Mouse (Mus musculus): ENCODE results near the gene Thnsl1.
"Not testable (repeated sequence)": the region's sequence is repeated elsewhere in the genome, so short reads cannot be mapped to it uniquely, and the experiment has no call there.

Thnsl1 gene

GRCm38 (mm10) chr2:21244104-21244503 lies 38.6 kb downstream of the Thnsl1 start:
- DNase-seq: not testable (repeated sequence)

- DNase-seq: no peak
These were observed 39.5 kb downstream of the Thnsl1 start for GRCm38 (mm10) chr2:21244986-21245385.

DNA sequence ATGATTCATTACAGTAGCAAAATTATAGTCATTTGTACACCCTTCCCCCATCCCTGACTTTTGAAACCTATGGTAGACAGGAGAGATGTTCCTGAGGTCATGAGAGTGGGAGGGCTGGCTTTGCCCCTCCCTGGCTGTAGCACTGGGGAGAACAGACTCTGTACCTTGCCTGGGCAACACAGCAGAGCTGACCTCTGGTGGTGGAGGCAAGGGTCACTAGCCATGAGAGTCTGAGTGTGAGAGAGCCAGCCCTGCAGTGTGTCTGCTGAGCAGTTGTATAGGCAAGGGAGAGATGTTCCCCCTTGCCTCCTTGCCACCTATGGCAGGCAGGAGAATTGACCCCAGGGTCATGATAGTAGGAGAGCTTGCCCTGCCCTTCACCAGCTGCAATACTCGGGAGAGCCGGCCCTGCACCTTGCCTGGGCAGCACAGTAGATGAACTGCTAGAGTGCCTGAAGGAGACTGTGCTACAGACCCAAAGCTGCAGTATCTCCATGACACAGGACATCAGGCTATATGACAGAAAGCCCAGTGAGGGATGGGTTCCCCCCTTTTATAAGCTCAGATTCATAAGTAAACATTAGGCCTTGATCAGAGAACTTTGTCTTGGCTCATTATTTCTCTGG lies 40.1 kb downstream of the Thnsl1 start:
- peak in 1 of 2 experiments; percentile 21 for DNase-seq

GRCm38 (mm10) chr2:21253644-21254043 lies 48.1 kb downstream of the Thnsl1 start:
- DNase-seq: no peak

DNA sequence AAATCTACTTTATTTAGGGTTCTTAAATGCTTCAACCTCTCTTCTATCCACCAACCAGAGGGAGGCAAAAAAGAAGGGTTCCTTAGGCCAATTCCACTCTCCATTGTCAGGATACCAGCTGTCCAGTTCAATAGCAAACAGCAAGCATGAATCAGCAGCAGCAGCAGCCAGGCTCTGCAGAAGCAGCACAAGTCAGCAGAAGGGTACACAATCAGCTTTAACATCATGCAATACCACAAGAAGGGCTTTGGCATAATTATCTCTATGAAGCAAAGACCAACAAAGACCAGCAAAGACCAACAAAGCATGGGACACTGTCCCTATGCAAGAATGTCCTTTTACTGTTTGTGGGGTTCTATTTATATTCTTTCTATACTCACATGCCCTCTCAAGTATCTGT lies 48.8 kb downstream of the Thnsl1 start:
- DNase-seq: no peak

DNA sequence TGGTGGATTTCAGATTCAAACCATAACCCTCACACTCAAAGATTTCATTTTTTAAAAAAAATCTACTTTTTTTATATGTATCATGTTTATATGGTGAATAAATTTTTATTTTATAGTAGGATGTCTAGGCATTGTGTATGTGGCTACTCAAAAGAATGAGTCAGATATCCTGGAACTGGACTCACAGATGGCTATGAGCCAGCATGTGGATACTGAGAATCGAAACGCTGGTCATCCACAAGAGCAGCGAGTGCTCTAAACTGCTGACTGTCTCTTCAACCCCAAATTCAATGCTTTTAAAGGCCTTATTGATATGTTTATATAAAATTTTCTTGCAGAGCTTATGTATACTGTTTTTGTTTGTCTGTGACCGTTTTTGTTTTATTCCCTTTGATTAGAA lies 52.8 kb downstream of the Thnsl1 start:
- no peak for DNase-seq

- peak in 1 of 2 experiments; percentile 8 for DNase-seq
These were observed 53.6 kb downstream of the Thnsl1 start for GRCm38 (mm10) chr2:21259081-21259480.

DNA sequence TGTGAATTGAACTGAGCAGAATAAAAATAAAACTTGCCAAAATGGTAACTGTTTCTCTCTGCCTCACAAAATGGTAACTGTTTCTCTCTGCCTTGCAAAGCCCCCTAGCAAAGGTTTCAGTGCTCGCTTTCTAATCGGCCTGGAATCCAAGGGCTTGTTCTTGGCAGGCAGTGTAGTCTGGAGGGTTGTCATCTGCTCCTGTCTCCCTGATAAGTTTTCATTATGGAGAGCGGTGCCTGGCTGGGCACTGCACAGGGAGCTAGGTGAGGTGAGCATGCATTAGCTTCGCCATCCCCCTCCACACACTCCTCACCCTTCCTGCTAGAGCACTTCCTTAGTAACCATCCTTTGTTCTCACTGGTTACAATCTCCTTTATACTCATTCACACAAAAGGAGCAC lies 54.5 kb downstream of the Thnsl1 start:
- no peak for DNase-seq

DNA sequence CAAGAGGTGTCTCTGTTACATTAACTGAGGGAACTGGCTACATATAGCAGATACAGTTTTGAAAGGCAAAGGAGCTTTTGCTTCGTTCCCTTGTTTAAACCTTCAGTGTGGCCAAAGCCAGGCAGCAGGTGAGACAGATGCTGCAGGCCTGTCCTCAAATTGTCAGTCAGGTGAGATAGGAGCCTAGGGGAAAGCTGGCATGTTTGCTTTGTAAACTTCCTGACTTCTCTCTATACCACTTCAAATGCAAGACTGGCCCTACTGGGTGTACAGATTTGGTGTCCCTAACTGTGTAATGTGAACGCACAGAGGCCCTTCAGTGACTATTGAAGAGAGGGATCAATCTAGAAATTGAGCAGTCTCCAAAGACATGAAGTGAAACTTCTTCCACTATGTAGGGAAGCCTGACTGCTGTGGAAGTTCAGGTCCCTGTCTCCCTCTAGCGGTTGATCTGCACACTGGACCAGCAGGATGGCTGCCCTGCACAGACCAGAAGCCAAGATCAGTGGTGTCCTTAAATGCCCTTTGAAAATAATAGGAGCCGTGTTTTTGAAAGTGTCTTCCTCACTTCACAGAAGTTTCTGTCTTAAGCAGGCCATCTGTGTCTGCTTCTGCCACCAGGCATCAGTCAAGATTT lies 56.0 kb downstream of the Thnsl1 start:
- peak; percentile 35 to 51 for DNase-seq

DNA sequence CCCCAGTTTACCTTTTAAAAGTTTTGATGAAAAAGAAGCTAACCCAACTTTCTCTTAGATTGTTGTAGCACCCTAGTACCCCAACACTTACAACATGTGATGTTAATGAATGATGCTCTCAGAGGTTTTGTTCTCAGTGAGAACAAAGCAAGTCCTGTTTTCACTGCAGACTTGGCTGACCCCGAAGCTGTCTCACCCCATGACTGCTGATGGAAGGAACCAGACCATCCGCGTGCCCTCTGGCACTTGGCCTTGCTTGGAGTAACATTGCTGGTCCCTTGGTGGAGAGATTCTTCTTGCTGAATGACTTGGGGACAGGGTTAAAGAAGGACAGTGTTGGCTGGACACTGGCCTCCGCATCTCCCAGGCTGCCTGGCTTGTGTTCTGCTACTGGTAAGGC lies 58.5 kb downstream of the Thnsl1 start:
- DNase-seq: no peak
